Comparison of ENCODE assay signal across 8 mouse cellular contexts in the genomic region with DNA sequence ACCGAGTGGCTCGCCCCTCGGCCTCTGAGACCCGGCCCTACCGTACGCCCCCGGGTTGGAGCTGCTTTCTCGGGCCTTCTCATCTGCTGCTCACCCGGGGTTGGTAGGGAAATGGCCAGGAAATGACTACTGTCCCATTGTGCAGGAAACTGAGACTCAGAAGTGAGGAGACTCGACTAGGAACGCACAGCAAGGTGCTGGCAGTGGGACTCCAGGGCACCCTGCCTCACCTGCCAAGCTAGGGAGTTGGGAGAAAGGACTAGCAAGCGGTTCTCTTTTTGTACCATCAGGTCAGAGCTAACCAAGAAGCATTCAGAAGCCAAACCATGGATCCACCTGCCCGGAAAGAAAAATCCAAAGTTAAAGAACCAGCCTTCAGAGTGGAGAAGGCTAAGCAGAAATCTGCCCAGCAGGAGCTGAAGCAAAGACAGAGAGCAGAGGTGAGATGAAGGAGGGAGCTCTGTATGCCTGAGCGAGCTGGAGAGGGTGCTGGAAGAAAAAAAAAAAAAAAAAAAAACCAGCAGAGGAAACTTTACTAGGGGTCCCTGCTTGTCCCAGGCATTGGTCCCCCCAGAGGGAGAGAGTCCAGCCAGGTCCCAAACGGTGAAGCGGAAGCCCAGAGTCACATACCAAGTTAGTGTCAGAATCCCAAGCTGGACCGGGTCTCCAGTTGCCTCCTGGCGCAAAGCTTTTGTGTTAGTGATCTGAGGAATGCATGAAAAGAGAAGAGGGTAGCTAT. TPM values are rescaled to one million over a fixed set of nuclear protein-coding genes. Genes with fewer than 3 reads are reported as not detected.
DNase-seq lines count a peak whose midpoint lies in the region; ATAC-seq lines count a peak whose summit lies in the region.

No protein-coding gene starts in this region.

- H3K4me1 ChIP-seq in embryonic facial prominence, embryonic 15.5 days: peaks cover 28% of the 10 kb centered on the region
- peaks cover 14% of the 10 kb centered on the region for H3K4me1 ChIP-seq in limb, embryonic 10.5 days
- H3K4me1 ChIP-seq in neural tube, embryonic 13.5 days (replicated peaks): peaks cover 31% of the 10 kb centered on the region

- no peaks in the 10 kb centered on the region for H3K27me3 ChIP-seq in embryonic facial prominence, embryonic 15.5 days
- no peaks in the 10 kb centered on the region for H3K27me3 ChIP-seq in limb, embryonic 10.5 days (ENCODE audit: low read depth, poor library complexity, severe bottlenecking)
- H3K27me3 ChIP-seq in neural tube, embryonic 13.5 days: no peaks in the 10 kb centered on the region

- peak overlapping the region; percentile 66 for H3K4me2 ChIP-seq in embryonic facial prominence, embryonic 15.5 days (replicated peaks)
- peak overlapping the region; percentile 70 for H3K4me2 ChIP-seq in neural tube, embryonic 13.5 days

- H3K9me3 ChIP-seq in embryonic facial prominence, embryonic 15.5 days (replicated peaks): no peaks in the 10 kb centered on the region
- H3K9me3 ChIP-seq in limb, embryonic 10.5 days (replicated peaks): no peaks in the 10 kb centered on the region
- H3K9me3 ChIP-seq in neural tube, embryonic 13.5 days: no peaks in the 10 kb centered on the region

- 6% methylated on average over 18 of the region's 18 CpGs for WGBS in embryonic facial prominence, embryonic 15.5 days
- WGBS in limb, embryonic 10.5 days: 17% methylated on average over 18 of the region's 18 CpGs
- 7% methylated on average over 18 of the region's 18 CpGs for WGBS in neural tube, embryonic 13.5 days

- H3K36me3 ChIP-seq in embryonic facial prominence, embryonic 15.5 days: peaks cover 4% of the 10 kb centered on the region; the same call in 1 of the 2 replicates
- H3K36me3 ChIP-seq in limb, embryonic 10.5 days: peaks cover 11% of the 10 kb centered on the region
- H3K36me3 ChIP-seq in neural tube, embryonic 13.5 days: peaks cover 18% of the 10 kb centered on the region

- intact Hi-C loops in gastrocnemius, postnatal 36 days (cut with DNase I): no loop called here

- DNase-seq in cerebellum, adult 9-11 months: peak; percentile 25
- DNase-seq in cerebellum, adult 8-10 months: no peak
- peak; percentile 20 for DNase-seq in 3T3-L1 (ENCODE audit: low read depth, low spot score)
- no peak for DNase-seq in limb, embryonic 10.5 days (ENCODE audit: low spot score)
- DNase-seq in gastrocnemius, postnatal 36 days: no peak
- no peak for DNase-seq in natural killer cell, adult 2 months (ENCODE audit: low spot score in 2 of 2)

- peak overlapping the region; percentile 84 for H3K27ac ChIP-seq in embryonic facial prominence, embryonic 15.5 days (replicated peaks)
- peak overlapping the region; percentile 92 for H3K27ac ChIP-seq in limb, embryonic 10.5 days
- H3K27ac ChIP-seq in neural tube, embryonic 13.5 days (replicated peaks): peak overlapping the region; percentile 85

- ATAC-seq in embryonic facial prominence, embryonic 15.5 days (ENCODE audit: insufficient number of reproducible peaks, low FRiP score, low TSS enrichment, low read depth): no peak; the same call in 1 of the 2 replicates
- peak; percentile 30; the same call in 1 of the 2 replicates for ATAC-seq in neural tube, embryonic 13.5 days (ENCODE audit: low read depth)

- H3K4me3 ChIP-seq in embryonic facial prominence, embryonic 15.5 days (replicated peaks): peak overlapping the region; percentile 78
- H3K4me3 ChIP-seq in limb, embryonic 10.5 days: peak overlapping the region; percentile 80
- peak overlapping the region; percentile 63 for H3K4me3 ChIP-seq in neural tube, embryonic 13.5 days

- H3K9ac ChIP-seq in embryonic facial prominence, embryonic 15.5 days: peak overlapping the region; percentile 68
- H3K9ac ChIP-seq in neural tube, embryonic 13.5 days: peak overlapping the region; percentile 81

RNA-seq across cellular contexts. Expression of gene Svbp, which starts 0.6 kb away (rescaled TPM):
- 213 and 230 TPM in 2 replicates for polyA plus RNA-seq in embryonic facial prominence, embryonic 15.5 days (2015; fragmentation: Nextera tagmentation; extraction: Ambion mirVana)
- 115 and 133 TPM in 2 replicates for polyA plus RNA-seq in limb, embryonic 10.5 days (2016; fragmentation: Nextera tagmentation; extraction: Ambion mirVana)
- polyA plus RNA-seq in neural tube, embryonic 13.5 days (2015; fragmentation: Nextera tagmentation; extraction: Ambion mirVana): 239 and 246 TPM in 2 replicates
- total RNA-seq in gastrocnemius, postnatal 36 days (2021): 10 to 100 TPM; 10.7 to 15.2 TPM

RNA-seq across cellular contexts. Expression of gene Ermap, which starts 5.9 kb away (rescaled TPM):
- 1.5 and 1.7 TPM in 2 replicates for polyA plus RNA-seq in embryonic facial prominence, embryonic 15.5 days (2015; fragmentation: Nextera tagmentation; extraction: Ambion mirVana)
- polyA plus RNA-seq in limb, embryonic 10.5 days (2016; fragmentation: Nextera tagmentation; extraction: Ambion mirVana): 6.8 and 7.7 TPM in 2 replicates
- 1.5 and 2.1 TPM in 2 replicates for polyA plus RNA-seq in neural tube, embryonic 13.5 days (2015; fragmentation: Nextera tagmentation; extraction: Ambion mirVana)
- total RNA-seq in gastrocnemius, postnatal 36 days (2021): not detected

RNA-seq across cellular contexts. Expression of gene Zfp691, which starts 21.8 kb away (rescaled TPM):
- 8.1 and 8.3 TPM in 2 replicates for polyA plus RNA-seq in embryonic facial prominence, embryonic 15.5 days (2015; fragmentation: Nextera tagmentation; extraction: Ambion mirVana)
- 10.1 and 10.3 TPM in 2 replicates for polyA plus RNA-seq in limb, embryonic 10.5 days (2016; fragmentation: Nextera tagmentation; extraction: Ambion mirVana)
- 7.8 and 10.1 TPM in 2 replicates for polyA plus RNA-seq in neural tube, embryonic 13.5 days (2015; fragmentation: Nextera tagmentation; extraction: Ambion mirVana)
- total RNA-seq in gastrocnemius, postnatal 36 days (2021): 10 to 100 TPM; 15.5 to 16.9 TPM

RNA-seq across cellular contexts. Expression of gene Tmem269, which starts 22.3 kb away (rescaled TPM):
- polyA plus RNA-seq in embryonic facial prominence, embryonic 15.5 days (2015; fragmentation: Nextera tagmentation; extraction: Ambion mirVana): 0.12 and 0.13 TPM in 2 replicates
- polyA plus RNA-seq in limb, embryonic 10.5 days (2016; fragmentation: Nextera tagmentation; extraction: Ambion mirVana): not detected in 2 replicates
- polyA plus RNA-seq in neural tube, embryonic 13.5 days (2015; fragmentation: Nextera tagmentation; extraction: Ambion mirVana): 0.45 TPM in 1 of 2 replicates, not detected in the other
- total RNA-seq in gastrocnemius, postnatal 36 days (2021): not detected

RNA-seq across cellular contexts. Expression of gene AU022252, which starts 36.8 kb away (rescaled TPM):
- 32.0 and 35.5 TPM in 2 replicates for polyA plus RNA-seq in embryonic facial prominence, embryonic 15.5 days (2015; fragmentation: Nextera tagmentation; extraction: Ambion mirVana)
- polyA plus RNA-seq in limb, embryonic 10.5 days (2016; fragmentation: Nextera tagmentation; extraction: Ambion mirVana): 38.1 and 43.3 TPM in 2 replicates
- 35.4 and 37.4 TPM in 2 replicates for polyA plus RNA-seq in neural tube, embryonic 13.5 days (2015; fragmentation: Nextera tagmentation; extraction: Ambion mirVana)
- 10 to 100 TPM; 24.2 to 24.7 TPM for total RNA-seq in gastrocnemius, postnatal 36 days (2021)

Comparison
In these comparisons a context has a peak if more than half of its experiments do, and no peak if none do; other contexts are left out.
1. DNase-seq: peak in cerebellum, adult 9-11 months (single experiment) and 3T3-L1 (single experiment); none in cerebellum, adult 8-10 months (single experiment), limb, embryonic 10.5 days (single experiment), gastrocnemius, postnatal 36 days (0 of 2) and natural killer cell, adult 2 months (0 of 2).
2. Peak in every context shown above with its lines, with median percentiles within 50 percentile points of each other: H3K27ac ChIP-seq and H3K4me3 ChIP-seq.